ENCODE assay signal across 19 mouse cellular contexts in the genomic region with DNA sequence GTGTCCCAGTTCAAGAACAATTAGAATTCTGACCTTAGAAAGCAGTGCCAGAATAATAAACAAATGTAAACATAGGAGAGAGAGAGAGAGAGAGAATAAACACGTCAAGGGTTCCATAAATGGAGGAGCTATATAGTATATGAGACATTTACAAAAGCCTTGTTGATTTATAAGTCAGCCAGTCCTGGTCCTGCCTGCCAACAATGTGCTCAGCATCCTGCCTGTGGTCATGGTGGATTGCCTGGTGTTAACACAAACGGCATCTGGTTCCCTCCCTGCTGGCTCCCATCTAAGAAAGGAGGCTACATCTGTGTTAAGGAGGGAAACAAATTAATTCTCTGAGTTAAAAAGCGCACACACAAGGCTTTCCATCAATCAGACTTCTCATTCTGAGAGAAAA.
"Had no signal": no experiment of that assay in that cellular context is flagged by ENCODE, and none has a peak within 500 bp of the region (broad histone marks: within the 10 kb centered on the region; RNA-seq: fewer than 3 reads in every experiment).

No protein-coding gene starts in this region.

- H3K27ac ChIP-seq: kidney, embryonic 15.5 days; left cerebral cortex, adult 2 months; limb, embryonic 13.5 days; liver, embryonic 15.5 days; macrophage; midbrain, embryonic 13.5 days; neural tube, embryonic 15.5 days had no signal

- H3K4me1 ChIP-seq: kidney, embryonic 15.5 days; limb, embryonic 13.5 days; liver, embryonic 15.5 days; megakaryocyte, embryonic 14.5 days; neural tube, embryonic 15.5 days had no signal

- H3K27me3 ChIP-seq: kidney, embryonic 15.5 days; liver, embryonic 15.5 days; midbrain, embryonic 13.5 days; neural tube, embryonic 15.5 days had no signal

- H3K9me3 ChIP-seq: kidney, embryonic 15.5 days; liver, embryonic 15.5 days; midbrain, embryonic 13.5 days; neural tube, embryonic 15.5 days had no signal

- DNase-seq: kidney, adult 18-20 months; kidney, postnatal 25 days; lung, adult 2 months; lung, postnatal 10 days; right cerebral cortex, adult 18-20 months; right cerebral cortex, postnatal 25 days; thymus, adult 2 months; thymus, postnatal 25 days had no signal

- H3K4me2 ChIP-seq: kidney, embryonic 15.5 days; limb, embryonic 13.5 days; liver, embryonic 11.5 days; liver, embryonic 15.5 days; midbrain, embryonic 13.5 days; neural tube, embryonic 15.5 days had no signal

- ATAC-seq: inflammation-experienced regulatory T-cells, adult 6 months; midbrain, embryonic 13.5 days had no signal

- H3K4me3 ChIP-seq: kidney, embryonic 15.5 days; left cerebral cortex, adult 2 months; limb, embryonic 13.5 days; liver, embryonic 15.5 days; megakaryocyte, embryonic 14.5 days; midbrain, embryonic 13.5 days; myocyte; neural tube, embryonic 15.5 days had no signal

- H3K9ac ChIP-seq: kidney, embryonic 15.5 days; limb, embryonic 13.5 days; liver, embryonic 15.5 days; midbrain, embryonic 13.5 days; neural tube, embryonic 15.5 days had no signal

- H3K36me3 ChIP-seq: kidney, embryonic 15.5 days; limb, embryonic 13.5 days; liver, embryonic 15.5 days; midbrain, embryonic 13.5 days; neural tube, embryonic 15.5 days had no signal
